Mouse (Mus musculus) heart, embryonic 11.5 days (tissue): ENCODE data around the gene Noc4l. TPM values are rescaled to one million over a fixed set of nuclear protein-coding genes. Genes with fewer than 3 reads are reported as not detected.

ENCODE experiments used
- ATAC-seq: fragments of 200-750 bp; cut with Nextera tagmentation; replicated peaks from 2 replicates; pipeline ENCODE4 v1.8.0; 2017; ENCODE audit warnings: moderate library complexity; ENCODE audit not compliant: insufficient number of reproducible peaks, low FRiP score, low TSS enrichment
- H3K27ac ChIP-seq: fragments of 300-500 bp; sonication (generic); 2 replicates; pipeline ENCODE4 v1.5.1; 2014; ENCODE audit warnings: mild to moderate bottlenecking, low read depth, low read length
- H3K27me3 ChIP-seq: fragments of 300-500 bp; sonication (generic); 2 replicates; pipeline ENCODE4 v1.6.1; 2014; ENCODE audit warnings: mild to moderate bottlenecking, low read length, mixed read lengths; ENCODE audit not compliant: control insufficient read depth, insufficient read depth
- H3K36me3 ChIP-seq: fragments of 300-500 bp; sonication (generic); 2 replicates; pipeline ENCODE4 v1.6.1; 2014; ENCODE audit warnings: mild to moderate bottlenecking, low read length, moderate library complexity, mixed read lengths; ENCODE audit not compliant: control insufficient read depth, insufficient read depth
- H3K4me1 ChIP-seq: fragments of 300-500 bp; sonication (generic); 2 replicates; pipeline ENCODE4 v1.6.1; 2014; ENCODE audit warnings: low read length; ENCODE audit not compliant: control insufficient read depth, insufficient read depth
- H3K4me2 ChIP-seq: fragments of 300-500 bp; sonication (generic); 2 replicates; pipeline ENCODE4 v1.6.1; 2014; ENCODE audit warnings: mild to moderate bottlenecking, moderate library complexity
- H3K4me3 ChIP-seq: fragments of 300-500 bp; sonication (generic); 2 replicates; pipeline ENCODE4 v1.5.1; 2014; ENCODE audit warnings: low read depth, low read length
- H3K9ac ChIP-seq: fragments of 300-500 bp; sonication (generic); 2 replicates; pipeline ENCODE4 v1.6.1; 2014; ENCODE audit warnings: mild to moderate bottlenecking, low read depth, low read length, moderate library complexity
- H3K9me3 ChIP-seq: fragments of 300-500 bp; sonication (generic); replicated peaks from 2 replicates; pipeline ENCODE4 v1.6.1; 2016; ENCODE audit warnings: low read length; ENCODE audit not compliant: control insufficient read depth
- WGBS: fragments of 180-500 bp; shearing (Covaris S2); extraction: QIAGEN DNeasy Blood & Tissue Kit; methylation state at CpG from one replicate; pipeline ENCODE4 v1.1.7; 2014; ENCODE audit not compliant: insufficient replicate concordance; 5-methylcytosine and 5-hydroxymethylcytosine counted together
- polyA plus RNA-seq: library from polyadenylated mRNA; unstranded; fragments of >200 nt; fragmentation: Nextera tagmentation; extraction: Ambion mirVana; gene quantifications from 2 replicates; pipeline ENCODE4 v1.2.1, GENCODE M21; 2014

Gene Noc4l
- polyA plus RNA-seq, 1 experiment from 2014 or later, result 41.7 TPM

- H3K9me3 ChIP-seq, result no peaks in the 10 kb centered on the region
- H3K27ac ChIP-seq, result no peak overlapping the region
- no peaks in the 10 kb centered on the region for H3K27me3 ChIP-seq
- no peak overlapping the region for H3K4me3 ChIP-seq
- H3K36me3 ChIP-seq, result no peaks in the 10 kb centered on the region
- ATAC-seq, result no peak
- no peak overlapping the region for H3K9ac ChIP-seq
- no peaks in the 10 kb centered on the region for H3K4me1 ChIP-seq
- WGBS, result 77% methylated on average over 6 of the region's 6 CpGs
- H3K4me2 ChIP-seq, result no peak overlapping the region
Measured at GRCm38 (mm10) chr5:110619226-110619625, 34.0 kb downstream of the Noc4l start.

- Histone ChIP-seq H3K27me3 (peaks cover 5% of the 10 kb centered on the region; the same call in 1 of the 2 replicates), H3K4me1 (no peaks in the 10 kb centered on the region), H3K4me2 (no peak overlapping the region), H3K9ac (no peak overlapping the region), H3K4me3 (no peak overlapping the region), H3K27ac (no peak overlapping the region), H3K9me3 (no peaks in the 10 kb centered on the region), H3K36me3 (no peaks in the 10 kb centered on the region)
- 73% methylated on average over 5 of the region's 5 CpGs for WGBS
- no peak for ATAC-seq
Measured at GRCm38 (mm10) chr5:110611435-110612158, 41.6 kb downstream of the Noc4l start.

GRCm38 (mm10) chr5:110610484-110610883, 42.7 kb downstream of the Noc4l start:
- 81% methylated on average over 7 of the region's 7 CpGs for WGBS
- no peak for ATAC-seq
- no peaks in the 10 kb centered on the region for H3K36me3 ChIP-seq
- peaks cover 8% of the 10 kb centered on the region; the same call in 1 of the 2 replicates for H3K27me3 ChIP-seq
- H3K4me1 ChIP-seq, result no peaks in the 10 kb centered on the region
- H3K4me3 ChIP-seq, result no peak overlapping the region
- H3K9me3 ChIP-seq, result no peaks in the 10 kb centered on the region
- no peak overlapping the region for H3K4me2 ChIP-seq
- no peak overlapping the region for H3K9ac ChIP-seq
- no peak overlapping the region for H3K27ac ChIP-seq

GRCm38 (mm10) chr5:110609868-110610267, 43.3 kb downstream of the Noc4l start:
- Histone ChIP-seq H3K4me1 (no peaks in the 10 kb centered on the region), H3K27me3 (peaks cover 8% of the 10 kb centered on the region; the same call in 1 of the 2 replicates), H3K36me3 (no peaks in the 10 kb centered on the region), H3K27ac (no peak overlapping the region), H3K4me3 (no peak overlapping the region), H3K4me2 (no peak overlapping the region), H3K9me3 (no peaks in the 10 kb centered on the region), H3K9ac (no peak overlapping the region)
- WGBS, result 78% methylated on average over 5 of the region's 5 CpGs
- ATAC-seq, result no peak

- Histone ChIP-seq H3K27ac (no peak overlapping the region), H3K36me3 (no peaks in the 10 kb centered on the region), H3K4me2 (no peak overlapping the region), H3K4me1 (no peaks in the 10 kb centered on the region), H3K9me3 (no peaks in the 10 kb centered on the region), H3K9ac (no peak overlapping the region), H3K27me3 (peaks cover 8% of the 10 kb centered on the region; the same call in 1 of the 2 replicates), H3K4me3 (no peak overlapping the region)
- 77% methylated on average over 3 of the region's 3 CpGs for WGBS
- no peak for ATAC-seq
Measured at GRCm38 (mm10) chr5:110609425-110609824, 43.8 kb downstream of the Noc4l start.

- Histone ChIP-seq H3K27ac (no peak overlapping the region), H3K9me3 (no peaks in the 10 kb centered on the region), H3K36me3 (no peaks in the 10 kb centered on the region), H3K4me2 (no peak overlapping the region), H3K9ac (no peak overlapping the region), H3K4me3 (no peak overlapping the region), H3K27me3 (peaks cover 8% of the 10 kb centered on the region; the same call in 1 of the 2 replicates), H3K4me1 (no peaks in the 10 kb centered on the region)
- 63% methylated on average over 8 of the region's 8 CpGs for WGBS
- no peak for ATAC-seq
Measured at GRCm38 (mm10) chr5:110608941-110609340, 44.3 kb downstream of the Noc4l start.

- Histone ChIP-seq H3K27me3 (peaks cover 8% of the 10 kb centered on the region; the same call in 1 of the 2 replicates), H3K27ac (no peak overlapping the region), H3K9ac (no peak overlapping the region), H3K36me3 (no peaks in the 10 kb centered on the region), H3K4me2 (no peak overlapping the region), H3K4me1 (no peaks in the 10 kb centered on the region), H3K4me3 (no peak overlapping the region), H3K9me3 (no peaks in the 10 kb centered on the region)
- ATAC-seq, result no peak
- 76% methylated on average over 6 of the region's 6 CpGs for WGBS
Measured at GRCm38 (mm10) chr5:110608336-110608735, 44.9 kb downstream of the Noc4l start.

- ATAC-seq, result no peak
- H3K27me3 ChIP-seq, result peaks cover 8% of the 10 kb centered on the region; the same call in 1 of the 2 replicates
Measured at GRCm38 (mm10) chr5:110607767-110608166, 45.5 kb downstream of the Noc4l start.

More at GRCm38 (mm10) chr5:110607767-110608166, 45.5 kb downstream of the Noc4l start:
- H3K9ac ChIP-seq, result no peak overlapping the region
- H3K36me3 ChIP-seq, result no peaks in the 10 kb centered on the region
- no peak overlapping the region for H3K4me2 ChIP-seq
- no peaks in the 10 kb centered on the region for H3K9me3 ChIP-seq
- whole genome bisulfite sequencing, result 59% methylated on average over 3 of the region's 3 CpGs
- H3K4me1 ChIP-seq, result no peaks in the 10 kb centered on the region
- no peak overlapping the region for H3K27ac ChIP-seq
- no peak overlapping the region for H3K4me3 ChIP-seq
